Mouse (Mus musculus) thymus, postnatal 25 days (tissue): ENCODE measurements around the gene Zfp967.
"Not testable (repeated sequence)": the region's sequence is repeated elsewhere in the genome, so short reads cannot be mapped to it uniquely, and the experiment has no call there.

Source experiments
- DNase-seq: peaks from one replicate; pipeline ENCODE4 v3.0.0; 2022

The Zfp967 gene

DNA sequence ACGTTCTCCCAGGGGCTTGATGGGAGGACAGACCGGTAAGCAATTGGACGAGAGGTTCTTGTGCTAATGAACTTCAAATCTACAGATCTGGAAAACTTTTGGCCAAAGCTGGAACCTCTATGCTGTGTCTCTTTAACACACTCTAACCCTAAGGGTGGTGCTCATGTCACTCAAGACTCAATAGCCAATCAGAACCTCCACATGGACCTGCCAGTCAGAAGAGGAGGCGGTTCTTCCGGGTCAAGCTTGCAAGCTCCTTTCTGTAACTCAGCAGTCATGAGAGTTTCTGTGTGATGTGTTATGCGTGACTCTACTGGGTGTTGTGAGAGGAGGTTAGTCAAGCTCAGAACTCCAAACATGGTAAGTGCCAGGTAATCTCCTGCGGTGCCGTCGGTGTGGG, at the start of gene Zfp967:
Gene Zfp967, plus strand, starts transcription at position 301 of the 400 bp plus-strand sequence.
- not testable (repeated sequence) for DNase-seq

- not testable (repeated sequence) for DNase-seq
Observed at GRCm38 (mm10) chr2:176486683-176487082, 34.2 kb upstream of the Zfp967 start, which contains the start of gene Gm14434. TSS of gene Gm14434 (minus strand) at chr2:176486783.
